Mouse (Mus musculus) lung, postnatal 0 days (tissue): ENCODE measurements at regions not wholly inside any gene's neighbourhood (a gene's known extent, or its start where the extent isn't known, plus 50 kb on each side); places are given as distances from the start of the nearest gene placed in this dataset.

ENCODE experiments used
- ATAC-seq: fragments of 200-750 bp; cut with Nextera tagmentation; 2 replicates; pipeline ENCODE4 v1.8.0; 2017; ENCODE audit warnings: moderate library complexity
- DNase-seq: peaks from one replicate; pipeline ENCODE4 v3.0.0-alpha.2; 2016; ENCODE audit warnings: low spot score
- H3K27ac ChIP-seq: fragments of 300-500 bp; sonication (generic); 2 replicates; pipeline ENCODE4 v1.5.1; 2014; ENCODE audit warnings: antibody characterized with exemption, mild to moderate bottlenecking, low read length, mixed read lengths
- H3K27me3 ChIP-seq: fragments of 300-500 bp; sonication (generic); replicated peaks from 2 replicates; pipeline ENCODE4 v1.6.1; 2014; ENCODE audit warnings: low read length, mixed read lengths; ENCODE audit not compliant: insufficient read depth
- H3K36me3 ChIP-seq: fragments of 300-500 bp; sonication (generic); 2 replicates; pipeline ENCODE4 v1.6.1; 2014; ENCODE audit warnings: low read length, mixed read lengths; ENCODE audit not compliant: insufficient read depth
- H3K4me1 ChIP-seq: fragments of 300-500 bp; sonication (generic); 2 replicates; pipeline ENCODE4 v1.6.1; 2014; ENCODE audit warnings: antibody characterized with exemption, low read depth, low read length, mixed read lengths; ENCODE audit not compliant: insufficient read depth
- H3K4me2 ChIP-seq: fragments of 300-500 bp; sonication (generic); replicated peaks from 2 replicates; pipeline ENCODE4 v1.6.1; 2014; ENCODE audit warnings: low read depth, mild to moderate bottlenecking, low read length, moderate library complexity, mixed read lengths
- H3K4me3 ChIP-seq: fragments of 300-500 bp; sonication (generic); 2 replicates; pipeline ENCODE4 v1.5.1; 2014; ENCODE audit warnings: low read depth, low read length
- H3K9ac ChIP-seq: fragments of 300-500 bp; sonication (generic); replicated peaks from 2 replicates; pipeline ENCODE4 v1.6.1; 2014; ENCODE audit warnings: low read depth, mild to moderate bottlenecking
- H3K9me3 ChIP-seq: fragments of 300-500 bp; sonication (generic); 2 replicates; pipeline ENCODE4 v1.6.1; 2016; ENCODE audit warnings: low read length, mixed read lengths
- CTCF ChIP-seq: IDR thresholded peaks from 2 replicates; pipeline ENCODE4 v1.5.1; 2016; ENCODE audit warnings: antibody characterized with exemption, mild to moderate bottlenecking
- EP300 ChIP-seq: IDR thresholded peaks from 2 replicates; pipeline ENCODE4 v1.6.1; 2016; ENCODE audit warnings: antibody characterized with exemption, mild to moderate bottlenecking, control low read depth
- WGBS: fragments of 180-500 bp; shearing (Covaris S2); extraction: QIAGEN DNeasy Blood & Tissue Kit; methylation state at CpG from one replicate; pipeline ENCODE4 v1.1.7; 2014; 5-methylcytosine and 5-hydroxymethylcytosine counted together

DNA sequence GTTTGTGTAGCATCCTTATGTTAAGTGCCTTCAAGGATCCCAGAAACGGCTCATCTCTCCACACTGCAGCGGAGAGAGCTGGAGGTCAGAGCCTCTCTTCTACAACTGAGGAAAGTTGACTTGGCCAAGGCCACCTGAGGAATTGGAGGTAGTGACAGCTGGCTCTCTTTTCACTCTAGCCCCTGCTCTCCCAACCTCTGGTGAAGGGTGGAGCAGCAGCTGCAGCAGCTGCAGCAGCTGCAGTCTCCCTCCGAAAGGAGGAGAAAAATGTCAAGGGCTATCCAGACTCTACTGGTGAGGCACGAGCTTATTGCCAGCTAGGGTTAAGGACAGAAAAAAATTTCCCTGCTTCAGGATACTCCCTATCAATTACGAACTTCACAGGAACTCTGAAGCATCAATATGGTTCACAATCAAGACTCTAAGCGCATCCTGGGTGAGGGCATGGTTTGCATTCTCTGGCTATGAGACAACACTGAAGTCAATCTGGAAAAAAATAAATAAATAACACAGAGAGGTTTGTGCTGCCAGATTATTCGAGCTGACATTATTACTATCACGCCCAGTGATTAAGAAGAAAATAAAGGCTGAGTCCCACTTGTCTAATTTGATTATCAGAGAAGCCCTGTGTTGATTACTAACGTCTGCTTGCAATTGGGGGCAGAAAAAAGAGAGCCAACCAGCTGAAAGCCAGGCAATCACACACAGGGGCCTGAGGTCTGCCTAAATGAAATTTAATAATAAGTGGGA is 134.2 kb upstream of the Rad23b start:
- Histone ChIP-seq H3K9ac (no peak overlapping the region), H3K9me3 (no peaks in the 10 kb centered on the region), H3K36me3 (no peaks in the 10 kb centered on the region), H3K27me3 (no peaks in the 10 kb centered on the region), H3K27ac (no peak overlapping the region), H3K4me3 (no peak overlapping the region), H3K4me2 (no peak overlapping the region), H3K4me1 (peaks cover 4% of the 10 kb centered on the region; the same call in 1 of the 2 replicates)
- ATAC-seq (no peak), DNase-seq (no peak)
- WGBS, result 34% methylated on average over 9 of the region's 9 CpGs
- no peak for TF ChIP-seq CTCF
- TF ChIP-seq EP300, result no peak

DNA sequence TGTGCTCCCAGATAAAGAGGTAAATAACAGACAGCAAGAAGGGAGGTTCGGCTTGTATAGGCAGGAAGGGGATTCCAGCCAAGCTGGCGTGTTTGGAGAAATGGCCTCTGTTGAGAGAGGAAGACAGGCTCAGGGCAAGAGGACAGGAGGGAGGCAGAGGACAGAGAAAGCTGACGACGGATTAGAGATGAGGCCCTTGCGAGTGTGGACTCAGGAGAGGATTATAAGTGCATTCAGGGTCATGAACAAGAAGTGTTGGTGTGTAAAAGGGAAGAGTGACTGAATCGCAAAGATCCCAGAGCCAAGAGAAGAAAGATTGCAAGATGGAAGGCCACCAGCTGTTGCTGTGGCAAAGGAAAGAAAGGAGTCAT is 133.7 kb upstream of the Rad23b start:
- ATAC-seq, result no peak
- 47% methylated on average over 6 of the region's 6 CpGs for WGBS
- Histone ChIP-seq H3K4me1 (peaks cover 4% of the 10 kb centered on the region; the same call in 1 of the 2 replicates), H3K36me3 (no peaks in the 10 kb centered on the region), H3K27me3 (no peaks in the 10 kb centered on the region), H3K9ac (no peak overlapping the region), H3K4me2 (no peak overlapping the region), H3K9me3 (no peaks in the 10 kb centered on the region), H3K4me3 (no peak overlapping the region), H3K27ac (no peak overlapping the region)
- no peak for DNase-seq
- TF ChIP-seq EP300 (no peak), CTCF (no peak)

- Histone ChIP-seq H3K36me3 (no peaks in the 10 kb centered on the region), H3K4me3 (no peak overlapping the region), H3K9me3 (no peaks in the 10 kb centered on the region), H3K9ac (no peak overlapping the region), H3K27me3 (no peaks in the 10 kb centered on the region), H3K4me2 (no peak overlapping the region), H3K27ac (no peak overlapping the region), H3K4me1 (no peaks in the 10 kb centered on the region)
- TF ChIP-seq CTCF, result no peak
- no peak for TF ChIP-seq EP300
- ATAC-seq (no peak), DNase-seq (no peak)
- 79% methylated on average over 5 of the region's 5 CpGs for WGBS
These were observed 124.1 kb upstream of the Rad23b start for GRCm38 (mm10) chr4:55225766-55226165.

DNA sequence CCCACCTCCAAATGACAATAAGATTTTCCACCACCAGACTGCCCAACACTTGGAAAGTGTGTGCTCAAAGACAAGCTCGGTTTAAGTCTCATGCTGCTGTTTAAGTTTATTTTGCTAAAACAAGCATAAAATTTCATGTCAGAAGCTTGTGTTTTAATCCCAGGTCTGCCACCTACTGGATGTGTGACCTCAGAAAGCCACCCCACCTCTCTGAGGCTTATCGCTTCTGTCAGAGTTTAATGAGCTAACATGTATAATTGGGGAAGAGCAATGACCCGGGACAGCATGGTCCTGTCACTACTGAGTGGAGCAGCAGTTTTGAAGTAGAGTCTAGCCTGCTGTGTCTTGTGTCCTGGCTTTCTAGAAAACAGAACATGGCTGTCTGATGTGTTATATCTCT is 122.4 kb upstream of the Rad23b start:
- no peaks in the 10 kb centered on the region for H3K27me3 ChIP-seq
- no peak overlapping the region for H3K27ac ChIP-seq
- ATAC-seq, result no peak
- no peak overlapping the region for H3K9ac ChIP-seq
- no peak overlapping the region for H3K4me3 ChIP-seq
- H3K9me3 ChIP-seq, result no peaks in the 10 kb centered on the region
- TF ChIP-seq EP300 (no peak), CTCF (peak; percentile 49)
- no peaks in the 10 kb centered on the region for H3K36me3 ChIP-seq
- WGBS, result 44% methylated on average over 3 of the region's 3 CpGs
- no peak for DNase-seq
- H3K4me1 ChIP-seq, result no peaks in the 10 kb centered on the region
- no peak overlapping the region for H3K4me2 ChIP-seq

DNA sequence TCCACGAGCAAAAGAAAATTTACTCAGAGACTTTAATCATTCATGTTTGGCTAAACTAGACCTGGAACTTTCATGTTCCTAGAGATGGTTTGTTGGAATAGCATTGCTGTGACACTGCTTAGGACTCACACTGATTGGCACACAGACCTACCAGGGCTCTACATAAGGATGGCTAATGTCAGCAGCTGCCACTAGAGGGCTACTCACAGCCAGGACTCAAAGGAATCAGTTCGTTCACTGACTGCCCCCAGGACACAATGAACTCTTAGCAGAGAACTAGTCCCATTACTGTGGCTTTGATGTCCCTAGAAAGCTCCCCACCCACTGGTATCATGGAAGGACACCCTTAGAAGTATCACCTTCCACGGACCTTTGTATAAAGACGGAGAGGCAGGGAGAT is 118.3 kb upstream of the Rad23b start:
- Histone ChIP-seq H3K27ac (no peak overlapping the region), H3K4me1 (no peaks in the 10 kb centered on the region), H3K27me3 (no peaks in the 10 kb centered on the region), H3K4me3 (no peak overlapping the region), H3K9ac (no peak overlapping the region), H3K9me3 (no peaks in the 10 kb centered on the region), H3K4me2 (no peak overlapping the region), H3K36me3 (no peaks in the 10 kb centered on the region)
- DNase-seq, result peak; percentile 56
- ATAC-seq, result no peak
- no peak for TF ChIP-seq EP300
- peak; percentile 77 for TF ChIP-seq CTCF
- WGBS, result 34% methylated on average over 4 of the region's 4 CpGs

DNA sequence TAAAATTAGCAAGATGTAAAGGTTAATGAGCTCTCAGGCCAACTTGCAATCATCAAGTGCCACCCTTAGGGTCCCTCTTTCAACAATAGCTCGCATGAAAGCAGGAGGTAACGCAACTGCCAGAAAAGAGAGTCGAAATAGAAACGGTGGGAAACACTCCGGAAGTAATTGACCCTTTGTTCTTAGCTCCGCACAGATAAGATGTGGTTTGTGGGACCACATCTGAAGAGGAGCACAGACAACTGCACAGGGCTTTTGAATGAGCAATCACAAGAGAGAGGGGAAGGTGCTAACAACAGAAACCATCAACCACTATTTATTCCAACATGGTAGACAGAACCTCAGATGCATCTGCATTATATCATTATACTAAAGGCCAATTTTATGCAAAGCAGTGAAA is 112.0 kb upstream of the Rad23b start:
- Histone ChIP-seq H3K27ac (no peak overlapping the region), H3K4me1 (no peaks in the 10 kb centered on the region), H3K9ac (no peak overlapping the region), H3K4me3 (no peak overlapping the region), H3K27me3 (no peaks in the 10 kb centered on the region), H3K4me2 (no peak overlapping the region), H3K36me3 (no peaks in the 10 kb centered on the region), H3K9me3 (no peaks in the 10 kb centered on the region)
- 68% methylated on average over 6 of the region's 6 CpGs for WGBS
- DNase-seq (no peak), ATAC-seq (no peak)
- TF ChIP-seq CTCF, result no peak
- no peak for TF ChIP-seq EP300
